Mouse (Mus musculus) megakaryocyte progenitor cell, adult 5-6 weeks (primary cell): ENCODE results near the gene Fam234b. TPM values are rescaled to one million over a fixed set of nuclear protein-coding genes. Genes with fewer than 3 reads are reported as not detected.
A peak's percentile ranks its signal among the peaks of the same experiment; 100 is the strongest.

ENCODE experiments used
- ATAC-seq: replicated peaks from 2 replicates; pipeline ENCODE4 v1.8.0; 2016; ENCODE audit warnings: mild to moderate bottlenecking, moderate TSS enrichment, inconsistent platforms; ENCODE audit not compliant: poor library complexity
- total RNA-seq, 2 experiments: library from RNA; stranded (forward) in 1 of 2; stranded (reverse) in 1 of 2; fragments of 157-497, 149-512 nt in 1 of 2; fragments of 200-1000 nt in 1 of 2; gene quantifications; 2 replicates each; pipeline versions ENCODE4 v1.2.3 to v1.2.4; 2015 to 2017

Fam234b gene
- total RNA-seq (2015): 5.9 and 6.5 TPM in 2 replicates
- 5.4 and 6.8 TPM in 2 replicates for total RNA-seq (2017)

DNA sequence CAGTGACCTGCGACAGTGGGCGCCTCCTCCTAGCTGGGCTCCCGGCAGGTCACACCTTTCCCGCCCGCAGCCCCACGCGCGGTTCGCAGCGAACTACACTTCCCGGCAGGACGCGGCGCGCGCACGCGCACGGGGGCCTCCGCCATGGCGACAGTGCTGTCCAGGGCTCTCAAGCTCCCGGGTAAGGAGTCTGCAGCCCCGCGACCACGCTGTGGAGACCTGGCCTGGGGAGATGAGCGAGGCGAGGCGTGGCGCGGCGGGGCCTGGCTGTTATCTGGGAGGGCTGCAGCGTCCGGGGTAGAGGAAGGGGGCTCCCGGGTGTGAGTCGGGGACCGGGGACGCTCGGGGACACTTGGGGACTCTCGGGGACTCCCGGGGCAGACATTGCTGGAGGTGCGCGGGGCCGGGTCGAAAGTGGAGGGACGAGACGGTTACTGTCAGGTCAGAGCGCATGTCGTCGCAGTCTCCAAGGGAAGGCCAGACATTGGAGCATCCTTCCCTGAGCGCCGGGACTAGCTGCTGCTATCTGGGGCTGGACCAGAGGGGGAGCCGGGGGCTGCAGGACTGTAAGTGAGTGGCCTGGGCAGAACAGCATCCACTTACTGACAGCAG is at the start of gene Fam234b, which contains the start of gene Hebp1:
Gene Fam234b (plus strand): TSS at position 57 of the 612 bp plus-strand sequence.
Gene Hebp1 (minus strand): TSS at position 102 of the 612 bp plus-strand sequence.
- ATAC-seq: peak; percentile 56

DNA sequence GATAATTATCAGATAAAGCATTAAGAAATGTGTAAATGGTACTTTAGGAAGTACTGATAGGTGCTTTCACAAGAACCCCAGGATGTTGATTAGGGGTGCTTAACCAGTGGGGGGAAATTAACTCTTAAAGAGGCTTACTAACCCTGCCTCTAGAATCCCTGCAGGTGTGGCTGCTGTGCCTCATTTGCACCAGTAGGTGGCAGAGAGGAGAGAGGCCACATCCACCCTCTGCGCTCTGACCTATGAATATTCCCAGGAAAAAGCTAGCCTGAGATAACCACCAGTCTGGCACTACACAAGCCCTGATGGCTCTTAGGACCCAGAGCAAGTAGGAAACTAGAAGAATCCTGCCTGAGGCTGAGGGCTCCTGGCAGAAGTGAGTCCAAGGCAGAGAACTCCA is 49.3 kb upstream of the Fam234b start:
- peak; percentile 65 for ATAC-seq

- no peak for ATAC-seq
These were observed 48.6 kb upstream of the Fam234b start for GRCm38 (mm10) chr6:135149175-135149574.

GRCm38 (mm10) chr6:135149722-135150121 is 48.1 kb upstream of the Fam234b start:
- ATAC-seq: no peak

- ATAC-seq: peak; percentile 97
These were observed 47.5 kb upstream of the Fam234b start for GRCm38 (mm10) chr6:135150311-135150710.

DNA sequence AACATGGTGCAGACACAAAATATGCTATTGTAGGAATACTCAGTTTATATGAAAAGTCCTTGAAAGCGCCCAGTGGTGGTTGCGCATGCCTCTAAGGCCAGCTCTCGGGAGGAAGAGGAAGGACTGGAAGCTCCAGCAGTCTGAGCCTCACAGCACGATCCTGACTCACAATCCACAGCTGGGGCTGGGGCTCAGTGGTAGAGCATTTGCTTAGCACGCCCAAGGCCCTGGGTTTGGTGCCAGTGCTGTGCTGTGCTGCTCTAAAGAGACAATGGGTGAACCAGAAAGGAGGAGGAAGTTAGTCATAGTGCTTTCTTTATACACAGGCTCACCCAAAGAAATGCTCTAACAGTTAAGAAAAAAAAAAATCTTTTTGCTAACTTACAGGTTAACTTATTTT is 44.1 kb upstream of the Fam234b start:
- no peak for ATAC-seq

- peak; percentile 46 for ATAC-seq
These were observed 41.2 kb upstream of the Fam234b start for GRCm38 (mm10) chr6:135156597-135156996.

DNA sequence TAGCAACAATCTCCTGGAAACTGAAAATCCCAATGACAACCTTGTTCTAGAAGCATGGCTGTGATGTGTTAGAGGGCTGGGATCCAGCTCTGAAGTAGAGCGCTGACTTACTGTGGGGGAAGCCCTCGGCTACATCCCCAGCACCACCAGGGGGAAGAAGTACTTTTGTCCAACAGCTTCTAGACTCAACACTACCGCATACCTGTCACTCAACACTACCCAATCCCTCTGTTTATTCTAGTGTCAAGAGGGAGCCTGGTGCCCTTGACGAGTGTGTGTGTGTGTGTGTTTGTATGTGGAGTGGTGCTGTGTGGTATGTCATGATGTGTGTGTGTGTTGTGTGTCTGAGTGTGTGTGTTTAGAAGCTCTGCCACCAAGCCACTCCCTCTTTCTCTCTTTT is 40.3 kb upstream of the Fam234b start:
- 0 out of 2 replicates have a peak, but pooled peaks have one; percentile 9 for ATAC-seq

GRCm38 (mm10) chr6:135158509-135158908 is 39.3 kb upstream of the Fam234b start:
- ATAC-seq: no peak

DNA sequence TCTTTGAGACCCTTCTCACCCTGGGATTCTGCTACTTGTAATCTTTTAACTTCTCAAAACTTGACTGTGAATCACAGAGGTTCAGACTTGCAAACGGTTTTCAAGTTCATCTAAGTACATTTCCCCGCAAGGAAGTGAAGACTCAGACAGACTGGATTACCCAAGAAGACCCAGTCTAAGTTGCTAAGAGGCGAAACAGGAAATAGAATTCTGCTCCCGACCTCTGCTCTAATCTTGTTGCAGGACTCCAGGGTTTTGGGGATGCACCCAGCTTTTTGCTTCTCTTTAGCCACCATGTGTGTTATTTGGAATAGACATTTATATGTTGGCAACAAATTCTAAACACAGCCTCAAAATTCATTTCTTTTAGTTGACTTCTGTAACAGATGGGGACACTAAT is 36.4 kb upstream of the Fam234b start:
- peak; percentile 22; the same call in 1 of the 2 replicates for ATAC-seq

DNA sequence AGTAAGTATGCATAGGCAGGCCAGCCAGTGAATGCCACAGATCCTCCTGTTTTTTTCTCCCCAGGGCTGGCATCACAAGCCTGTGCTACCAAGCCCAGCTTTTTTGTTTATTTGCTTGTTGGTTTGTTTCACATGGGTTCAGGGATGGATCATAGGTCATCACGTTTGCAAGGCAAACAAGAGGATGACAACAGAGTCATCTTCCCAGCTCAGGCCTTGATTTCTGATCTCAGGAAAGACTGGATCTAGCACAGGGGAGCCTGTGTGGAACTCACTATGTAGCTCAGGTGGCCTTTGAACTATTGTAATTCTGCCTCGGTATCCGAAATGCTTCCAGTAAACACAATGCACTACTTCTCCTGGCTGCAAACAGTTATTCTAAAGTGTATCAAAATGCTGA is 35.5 kb upstream of the Fam234b start:
- no peak for ATAC-seq

GRCm38 (mm10) chr6:135162861-135163260 is 34.9 kb upstream of the Fam234b start:
- peak; percentile 34 for ATAC-seq

DNA sequence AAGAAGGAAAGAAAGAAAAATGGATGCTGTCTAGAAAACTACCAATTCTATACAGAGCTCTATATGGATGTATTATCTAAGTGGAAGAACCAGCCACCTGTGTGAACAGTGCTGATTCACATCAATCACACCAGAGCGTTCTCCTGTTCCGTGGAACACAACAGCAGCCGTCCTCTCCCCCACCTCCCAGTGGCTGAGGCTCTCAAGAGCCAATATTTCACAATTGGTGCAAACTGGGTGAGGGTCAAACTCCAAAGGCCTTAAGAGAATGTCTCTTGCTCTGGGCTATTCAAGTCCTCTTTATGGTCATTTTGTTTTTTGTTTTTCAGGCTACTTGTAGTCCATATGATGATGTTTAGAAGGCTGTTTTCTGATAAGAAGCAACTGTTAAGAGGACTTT is 32.6 kb upstream of the Fam234b start:
- ATAC-seq: no peak

GRCm38 (mm10) chr6:135165706-135166105 is 32.1 kb upstream of the Fam234b start:
- peak; percentile 41 for ATAC-seq

DNA sequence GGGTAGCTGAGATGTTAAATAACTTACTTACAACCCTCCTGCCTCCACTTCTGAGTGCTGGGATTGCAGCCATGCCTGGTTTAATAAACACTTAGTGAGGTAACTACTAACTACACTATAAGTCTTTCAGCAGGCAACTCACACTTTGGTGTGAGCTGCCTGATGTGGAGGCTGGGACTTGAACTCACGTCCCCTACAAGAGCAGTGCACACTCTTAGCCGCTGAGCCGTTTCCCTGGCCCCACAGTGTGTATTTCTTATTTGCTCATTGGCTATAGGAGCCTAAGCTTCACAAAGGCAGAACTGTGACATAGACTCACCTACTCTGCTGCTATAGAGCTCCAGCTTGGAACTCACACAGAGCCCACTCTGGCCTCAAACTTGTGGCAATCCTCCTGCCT is 31.5 kb upstream of the Fam234b start:
- ATAC-seq: no peak

DNA sequence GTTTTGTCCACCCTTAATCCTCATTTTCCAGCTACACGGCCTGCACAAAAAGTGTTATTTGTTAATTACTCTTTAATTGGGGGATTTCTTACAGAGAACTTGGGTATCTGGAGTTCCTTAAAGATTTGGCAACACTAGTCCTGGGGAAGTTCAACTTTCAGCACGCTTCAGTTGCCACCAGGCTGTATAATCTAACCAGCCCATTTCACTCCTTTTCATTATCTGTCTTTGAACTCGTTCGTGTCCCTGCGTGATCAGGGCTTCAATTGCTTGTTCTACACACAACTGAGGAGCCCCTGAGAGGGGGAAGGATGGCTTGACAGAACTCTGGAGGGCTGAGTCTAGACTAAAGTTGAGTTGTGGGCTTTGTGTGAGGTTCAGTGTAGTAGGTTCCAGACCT is 31.1 kb upstream of the Fam234b start:
- peak; percentile 12; the same call in 1 of the 2 replicates for ATAC-seq

DNA sequence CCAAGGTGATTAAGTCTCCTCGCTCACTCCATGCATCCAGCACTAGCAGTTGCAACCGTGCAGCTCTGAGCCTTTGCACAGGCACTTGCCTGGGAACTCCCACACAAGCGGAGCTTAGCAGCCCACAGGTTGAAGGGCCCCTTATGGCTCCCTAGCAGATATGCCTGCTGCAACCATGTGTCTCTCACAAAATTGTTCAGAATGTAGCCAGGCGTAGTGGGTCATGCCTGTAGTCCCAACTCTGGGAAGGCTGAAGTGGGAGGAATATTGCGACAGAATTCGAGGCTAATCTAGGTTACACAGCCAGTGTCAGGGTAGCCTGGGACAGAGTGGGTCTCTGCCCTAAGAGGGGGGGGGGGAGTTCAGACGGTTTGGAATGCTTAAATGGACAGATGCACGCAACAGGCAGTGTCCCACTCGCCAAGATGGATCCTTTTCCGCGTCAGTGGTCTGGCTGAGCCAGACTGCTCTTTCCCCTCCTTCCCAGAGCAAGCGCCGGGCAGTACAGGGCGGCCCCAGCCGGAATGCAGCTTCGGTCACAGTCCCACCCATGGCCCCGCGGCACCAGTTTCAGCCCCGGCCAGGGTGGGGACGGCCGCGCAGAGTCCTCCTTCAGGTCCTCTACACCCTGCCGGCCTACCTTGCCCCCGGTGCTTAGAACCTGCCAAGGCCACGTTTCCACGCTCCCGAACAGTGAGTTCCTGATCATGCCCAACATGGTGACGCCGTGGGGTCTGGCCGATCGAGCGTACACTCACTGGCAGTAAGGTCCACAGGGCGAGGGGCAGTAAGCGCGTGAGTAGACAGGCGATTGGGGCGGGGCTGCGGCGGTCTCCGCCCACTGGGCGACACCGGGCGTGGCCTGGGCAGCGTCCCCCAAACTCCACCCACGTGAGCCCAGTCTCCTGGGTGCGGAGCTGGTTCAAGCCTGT is 30.1 kb upstream of the Fam234b start:
- ATAC-seq: peak; percentile 75

GRCm38 (mm10) chr6:135168471-135168870 is 29.3 kb upstream of the Fam234b start:
- no peak for ATAC-seq

- ATAC-seq: peak; percentile 15
These were observed 28.5 kb upstream of the Fam234b start for GRCm38 (mm10) chr6:135169246-135169645.

DNA sequence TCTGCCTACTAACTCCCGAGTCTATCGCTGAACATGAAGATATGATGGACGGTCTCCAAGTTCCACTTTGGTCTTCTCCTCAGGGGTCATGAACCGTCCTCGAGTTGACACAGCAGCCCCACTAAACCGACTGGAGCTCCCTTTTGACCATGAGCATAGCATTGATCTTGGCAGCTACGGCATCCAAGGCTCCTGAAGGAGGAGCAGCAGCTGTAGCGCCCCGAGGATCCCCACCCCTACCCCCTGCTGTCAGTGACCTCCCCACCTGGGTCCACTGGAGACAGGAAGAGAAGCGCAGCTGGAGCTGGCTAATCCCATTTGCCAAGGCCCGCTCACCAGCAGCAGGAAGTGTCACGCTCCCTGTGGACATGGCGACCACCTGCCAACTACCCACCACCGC is 26.0 kb upstream of the Fam234b start:
- no peak for ATAC-seq

- ATAC-seq: no peak
These were observed 22.8 kb upstream of the Fam234b start for GRCm38 (mm10) chr6:135175014-135175413.

- no peak for ATAC-seq
These were observed 20.5 kb upstream of the Fam234b start for GRCm38 (mm10) chr6:135177271-135177670.
